Mouse (Mus musculus) forebrain, embryonic 13.5 days (tissue): ENCODE results near the gene Tbce. TPM values are rescaled to one million over a fixed set of nuclear protein-coding genes. Genes with fewer than 3 reads are reported as not detected.
"Not testable (repeated sequence)": the region's sequence is repeated elsewhere in the genome, so short reads cannot be mapped to it uniquely, and the experiment has no call there.

Experiments
- ATAC-seq: fragments of 200-750 bp; cut with Nextera tagmentation; 2 replicates; pipeline ENCODE4 v1.8.0; 2017
- H3K27ac ChIP-seq: fragments of 300-500 bp; sonication (generic); 2 replicates; pipeline ENCODE4 v1.5.1; 2015; ENCODE audit warnings: inconsistent platforms, mild to moderate bottlenecking, moderate library complexity
- H3K27me3 ChIP-seq: fragments of 300-500 bp; sonication (generic); 2 replicates; pipeline ENCODE4 v1.6.1; 2015; ENCODE audit warnings: mild to moderate bottlenecking, inconsistent platforms
- H3K36me3 ChIP-seq: fragments of 300-500 bp; sonication (generic); 2 replicates; pipeline ENCODE4 v1.6.1; 2015; ENCODE audit warnings: mild to moderate bottlenecking, inconsistent platforms; ENCODE audit not compliant: poor library complexity, severe bottlenecking
- H3K4me1 ChIP-seq: fragments of 300-500 bp; sonication (generic); 2 replicates; pipeline ENCODE4 v1.6.1; 2015; ENCODE audit warnings: inconsistent platforms
- H3K4me2 ChIP-seq: fragments of 300-500 bp; sonication (generic); 2 replicates; pipeline ENCODE4 v1.6.1; 2015; ENCODE audit warnings: inconsistent platforms, mild to moderate bottlenecking, moderate library complexity
- H3K4me3 ChIP-seq: fragments of 300-500 bp; sonication (generic); 2 replicates; pipeline ENCODE4 v1.5.1; 2015; ENCODE audit warnings: mild to moderate bottlenecking, inconsistent platforms
- H3K9ac ChIP-seq: fragments of 300-500 bp; sonication (generic); 2 replicates; pipeline ENCODE4 v1.6.1; 2015; ENCODE audit warnings: mild to moderate bottlenecking, inconsistent platforms
- H3K9me3 ChIP-seq: fragments of 300-500 bp; sonication (generic); replicated peaks from 2 replicates; pipeline ENCODE4 v1.6.1; 2016; ENCODE audit warnings: inconsistent platforms
- WGBS: fragments of 180-500 bp; shearing (Covaris S2); methylation state at CpG from one replicate; pipeline ENCODE4 v1.1.7; 2015; 5-methylcytosine and 5-hydroxymethylcytosine counted together
- polyA plus RNA-seq: library from polyadenylated mRNA; unstranded; fragments of >200 nt; fragmentation: Nextera tagmentation; extraction: Ambion mirVana; gene quantifications from 2 replicates; pipeline ENCODE4 v1.2.1, GENCODE M21; 2015

Gene Tbce
- polyA plus RNA-seq, 1 experiment from 2014 or later: 81.0 TPM

DNA sequence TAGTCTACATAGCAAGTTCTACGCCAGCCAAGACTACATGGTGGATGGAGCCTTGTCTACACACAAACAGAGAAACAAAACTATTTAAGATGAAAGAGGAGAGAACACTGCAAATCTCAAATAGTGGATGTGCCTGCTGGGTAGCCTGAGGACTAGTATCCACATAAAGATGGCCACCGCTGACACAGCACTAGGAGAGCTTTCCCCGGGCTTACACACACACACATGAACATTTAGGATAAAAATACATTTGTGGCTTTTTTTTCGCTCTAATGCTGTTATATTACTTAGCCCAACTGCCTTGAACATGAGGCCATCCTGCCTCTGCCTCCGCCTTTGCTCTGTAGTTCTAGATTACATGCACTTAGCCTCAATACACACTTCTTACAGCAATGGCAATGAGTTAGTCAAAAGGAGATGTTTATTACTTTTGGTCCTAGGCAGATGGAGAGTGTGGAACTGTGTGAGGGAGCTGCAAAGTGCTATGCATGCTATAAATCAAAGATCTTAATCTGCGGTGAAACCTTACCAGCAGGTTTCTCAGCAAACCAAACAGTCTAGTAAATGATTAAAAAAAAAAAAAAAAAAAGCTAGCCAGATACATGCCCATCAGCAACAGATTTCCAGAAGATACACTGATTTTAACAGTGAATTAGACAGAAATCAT, 13.2 kb downstream of the Tbce start:
- H3K4me3 ChIP-seq: no peak overlapping the region
- H3K4me1 ChIP-seq: no peaks in the 10 kb centered on the region
- H3K4me2 ChIP-seq: no peak overlapping the region
- H3K9ac ChIP-seq: no peak overlapping the region
- no peaks in the 10 kb centered on the region for H3K27me3 ChIP-seq
- no peak for ATAC-seq
- no peak overlapping the region for H3K27ac ChIP-seq
- no peaks in the 10 kb centered on the region for H3K9me3 ChIP-seq
- peaks cover 31% of the 10 kb centered on the region for H3K36me3 ChIP-seq
- WGBS: 96% methylated on average over 6 of the region's 6 CpGs

DNA sequence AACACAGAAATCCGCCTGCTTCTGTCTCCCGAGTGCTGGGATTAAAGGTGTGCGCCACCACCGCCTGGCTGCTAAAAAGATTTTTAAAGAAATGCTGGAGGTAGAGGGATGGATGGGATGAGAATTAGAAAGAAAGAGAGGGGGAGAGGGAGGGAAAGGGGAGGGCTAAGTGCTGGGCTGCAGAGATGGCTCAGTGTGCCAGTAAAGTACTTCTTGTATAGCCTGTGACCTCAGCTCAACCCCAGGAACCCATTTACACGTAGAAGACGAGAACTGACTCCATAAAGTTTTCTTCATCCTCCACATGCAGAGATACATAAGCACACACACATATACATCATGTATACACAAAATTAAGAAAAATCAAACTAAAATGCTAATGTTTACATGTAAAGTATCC, 13.9 kb downstream of the Tbce start:
- no peaks in the 10 kb centered on the region for H3K27me3 ChIP-seq
- peaks cover 31% of the 10 kb centered on the region for H3K36me3 ChIP-seq
- H3K9me3 ChIP-seq: no peaks in the 10 kb centered on the region
- 90% methylated on average over 6 of the region's 6 CpGs for WGBS
- ATAC-seq: no peak
- no peak overlapping the region for H3K4me2 ChIP-seq
- H3K9ac ChIP-seq: no peak overlapping the region
- no peak overlapping the region for H3K4me3 ChIP-seq
- no peak overlapping the region for H3K27ac ChIP-seq
- no peaks in the 10 kb centered on the region for H3K4me1 ChIP-seq

DNA sequence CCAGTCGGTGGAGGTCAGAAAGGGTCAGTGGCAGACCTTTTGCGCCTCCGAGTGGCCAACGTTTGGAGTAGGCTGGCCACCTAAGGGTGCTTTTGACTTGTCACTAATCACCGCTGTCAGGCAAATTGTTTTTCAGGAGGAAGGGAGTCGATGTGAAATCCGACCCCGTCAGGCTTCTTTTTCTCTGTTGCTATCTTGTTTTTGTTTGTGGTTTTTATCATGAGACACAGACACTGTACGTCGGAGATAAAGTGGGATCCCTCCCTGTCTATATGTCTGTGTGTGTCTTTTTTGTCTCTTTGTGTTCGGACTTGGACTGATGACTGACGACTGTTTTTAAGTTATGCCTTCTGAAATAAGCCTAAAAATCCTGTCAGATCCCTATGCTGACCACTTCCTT, 18.0 kb downstream of the Tbce start:
- 86% methylated on average over 9 of the region's 12 CpGs for WGBS
- H3K4me3 ChIP-seq, H3K4me2 ChIP-seq, H3K27me3 ChIP-seq, ATAC-seq, H3K4me1 ChIP-seq, H3K9ac ChIP-seq, H3K27ac ChIP-seq, H3K9me3 ChIP-seq: not testable (repeated sequence)
- peaks cover 35% of the 10 kb centered on the region for H3K36me3 ChIP-seq

DNA sequence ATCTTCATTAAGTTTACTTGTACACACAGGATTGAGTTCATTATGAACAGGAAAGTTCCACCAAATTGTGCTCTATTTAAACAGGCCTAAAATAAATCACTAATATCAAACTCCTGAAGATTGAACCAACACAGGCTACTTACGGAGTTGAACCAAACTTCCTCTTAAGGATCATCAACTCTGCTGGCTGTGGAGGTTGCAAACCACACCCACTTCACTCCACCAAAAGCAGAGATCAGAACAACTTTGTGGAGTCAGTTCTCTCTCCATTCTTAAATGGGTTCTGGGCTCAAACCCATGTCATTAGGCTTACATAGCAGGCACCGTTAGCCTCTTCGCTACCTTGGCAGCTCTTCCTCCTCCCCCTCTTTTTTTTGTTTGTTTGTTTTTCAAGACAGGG, 20.6 kb downstream of the Tbce start:
- Histone ChIP-seq H3K36me3 (peaks cover 42% of the 10 kb centered on the region), H3K9me3 (no peaks in the 10 kb centered on the region), H3K4me3 (no peak overlapping the region), H3K27ac (no peak overlapping the region), H3K9ac (no peak overlapping the region), H3K4me1 (no peaks in the 10 kb centered on the region), H3K27me3 (no peaks in the 10 kb centered on the region), H3K4me2 (no peak overlapping the region)
- ATAC-seq: no peak
- 95% methylated on average over 3 of the region's 3 CpGs for WGBS

DNA sequence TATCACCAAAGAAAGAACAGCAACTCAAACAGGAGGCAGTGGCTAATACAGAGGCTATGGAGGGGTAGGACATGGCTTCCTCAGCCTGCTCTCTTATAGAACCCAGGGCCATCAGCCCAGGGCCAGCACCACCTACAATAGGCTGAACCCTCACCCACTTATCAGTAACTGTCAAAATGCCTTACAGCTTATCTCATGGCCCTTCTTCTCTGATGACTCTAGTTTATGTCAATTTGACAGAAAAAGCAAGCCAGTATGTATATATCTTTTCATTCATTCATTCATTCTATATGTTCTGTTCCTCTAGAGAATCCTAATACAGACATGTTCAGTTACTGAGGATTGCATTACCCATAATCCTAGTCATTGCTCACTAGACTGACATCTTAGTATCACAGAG, 21.2 kb downstream of the Tbce start:
- no peak for ATAC-seq
- no peaks in the 10 kb centered on the region for H3K27me3 ChIP-seq
- no peak overlapping the region for H3K4me3 ChIP-seq
- peaks cover 47% of the 10 kb centered on the region for H3K36me3 ChIP-seq
- H3K27ac ChIP-seq: no peak overlapping the region
- no peaks in the 10 kb centered on the region for H3K9me3 ChIP-seq
- H3K9ac ChIP-seq: no peak overlapping the region
- H3K4me2 ChIP-seq: no peak overlapping the region
- H3K4me1 ChIP-seq: no peaks in the 10 kb centered on the region

DNA sequence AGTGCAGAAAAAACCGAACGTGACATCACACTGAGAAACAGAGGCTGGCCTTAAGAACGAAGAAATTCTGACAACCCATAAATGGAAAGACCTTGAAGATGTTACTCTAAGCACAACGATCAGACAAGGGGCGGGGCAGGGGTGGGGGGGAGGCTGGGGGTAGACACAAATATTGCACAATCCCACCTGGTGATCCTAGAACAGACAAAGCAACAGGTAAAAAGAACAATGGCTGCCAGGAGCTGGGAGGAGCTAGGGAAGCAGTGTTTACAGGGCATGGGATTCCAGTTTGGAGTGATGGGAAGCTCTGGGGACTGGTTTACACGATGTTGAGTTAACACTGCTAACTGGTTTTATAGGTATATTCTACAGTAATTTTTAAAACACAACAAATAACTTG, 23.8 kb downstream of the Tbce start:
- H3K9me3 ChIP-seq: no peaks in the 10 kb centered on the region
- H3K27me3 ChIP-seq: no peaks in the 10 kb centered on the region
- ATAC-seq: no peak
- H3K4me1 ChIP-seq: no peaks in the 10 kb centered on the region
- 96% methylated on average over 6 of the region's 6 CpGs for WGBS
- peaks cover 67% of the 10 kb centered on the region for H3K36me3 ChIP-seq
- no peak overlapping the region for H3K9ac ChIP-seq
- no peak overlapping the region for H3K27ac ChIP-seq
- no peak overlapping the region for H3K4me2 ChIP-seq
- H3K4me3 ChIP-seq: no peak overlapping the region

DNA sequence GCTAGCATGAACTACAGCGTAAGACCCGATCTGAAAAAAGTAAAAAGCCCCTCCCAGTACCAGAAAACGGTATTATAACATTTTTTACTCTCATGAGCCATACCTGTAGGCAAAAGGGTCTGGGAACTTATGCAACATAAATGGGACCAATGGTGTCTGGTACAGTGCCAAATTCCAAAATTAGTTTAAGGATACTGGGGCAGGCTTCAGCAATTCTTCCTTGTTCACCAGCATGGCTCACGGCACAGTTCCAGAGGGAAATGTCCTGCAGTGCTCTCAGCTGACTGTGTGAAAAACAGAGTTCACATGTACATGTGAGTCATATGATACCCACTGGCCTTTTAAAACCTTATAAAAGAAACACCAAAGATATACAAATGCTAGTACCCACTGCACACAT, 24.9 kb downstream of the Tbce start:
- Histone ChIP-seq H3K4me2 (no peak overlapping the region), H3K27ac (no peak overlapping the region), H3K4me3 (no peak overlapping the region), H3K4me1 (no peaks in the 10 kb centered on the region), H3K9me3 (no peaks in the 10 kb centered on the region), H3K36me3 (peaks cover 72% of the 10 kb centered on the region), H3K9ac (no peak overlapping the region), H3K27me3 (no peaks in the 10 kb centered on the region)
- ATAC-seq: no peak
- 96% methylated on average over 4 of the region's 4 CpGs for WGBS

DNA sequence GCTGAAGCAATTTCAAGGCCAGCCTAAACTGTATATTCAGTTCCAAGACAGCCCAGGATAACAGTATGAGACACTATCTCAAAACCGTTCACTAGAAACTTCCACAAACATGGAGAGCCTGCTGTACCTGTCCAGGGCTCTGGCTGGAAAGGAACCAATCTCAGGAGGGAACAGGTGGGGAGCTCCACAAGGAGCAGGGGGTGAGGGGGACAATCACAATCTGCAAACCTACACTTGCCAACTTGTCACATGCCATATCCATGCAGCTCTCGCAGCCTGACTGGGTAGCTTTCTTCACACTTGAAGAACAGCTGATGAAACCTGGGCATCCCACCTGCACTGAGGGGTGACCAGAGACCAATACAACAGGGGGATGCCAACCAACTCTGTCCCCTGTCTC, 25.4 kb downstream of the Tbce start:
- Histone ChIP-seq H3K27ac (no peak overlapping the region), H3K36me3 (peaks cover 73% of the 10 kb centered on the region), H3K4me1 (no peaks in the 10 kb centered on the region), H3K4me3 (no peak overlapping the region), H3K9ac (no peak overlapping the region), H3K9me3 (no peaks in the 10 kb centered on the region), H3K27me3 (no peaks in the 10 kb centered on the region), H3K4me2 (no peak overlapping the region)
- 96% methylated on average over 2 of the region's 2 CpGs for WGBS
- no peak for ATAC-seq

DNA sequence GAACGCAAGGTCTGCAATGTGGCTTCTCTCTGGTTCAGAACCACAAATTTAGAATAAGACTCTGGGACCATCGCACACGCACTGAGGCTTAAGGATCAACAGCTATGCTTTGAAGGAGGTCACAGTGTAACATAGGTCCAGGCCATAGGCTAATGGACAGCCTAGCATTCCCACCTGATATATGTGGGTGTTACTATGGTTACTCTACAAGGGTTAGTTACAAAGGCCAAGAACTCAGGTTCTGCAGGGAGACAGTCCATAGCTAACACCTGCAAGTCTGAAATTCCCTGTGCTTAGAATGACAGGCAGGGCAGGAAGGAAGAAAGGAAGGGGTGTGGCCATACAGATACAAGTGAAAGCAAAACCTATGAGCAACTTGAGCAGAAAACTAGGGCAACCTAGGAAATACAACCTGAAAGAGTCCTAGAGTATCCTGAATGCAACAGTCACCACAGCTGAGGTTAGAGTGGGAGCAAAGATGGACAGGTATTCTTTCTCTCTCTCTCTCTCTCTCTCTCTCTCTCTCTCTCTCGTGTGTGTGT, 27.9 kb downstream of the Tbce start:
- H3K27ac ChIP-seq: no peak overlapping the region
- no peak for ATAC-seq
- peaks cover 68% of the 10 kb centered on the region for H3K36me3 ChIP-seq
- H3K9ac ChIP-seq: no peak overlapping the region
- no peak overlapping the region for H3K4me3 ChIP-seq
- H3K9me3 ChIP-seq: no peaks in the 10 kb centered on the region
- H3K27me3 ChIP-seq: no peaks in the 10 kb centered on the region
- 96% methylated on average over 4 of the region's 4 CpGs for WGBS
- no peak overlapping the region for H3K4me2 ChIP-seq
- no peaks in the 10 kb centered on the region for H3K4me1 ChIP-seq

DNA sequence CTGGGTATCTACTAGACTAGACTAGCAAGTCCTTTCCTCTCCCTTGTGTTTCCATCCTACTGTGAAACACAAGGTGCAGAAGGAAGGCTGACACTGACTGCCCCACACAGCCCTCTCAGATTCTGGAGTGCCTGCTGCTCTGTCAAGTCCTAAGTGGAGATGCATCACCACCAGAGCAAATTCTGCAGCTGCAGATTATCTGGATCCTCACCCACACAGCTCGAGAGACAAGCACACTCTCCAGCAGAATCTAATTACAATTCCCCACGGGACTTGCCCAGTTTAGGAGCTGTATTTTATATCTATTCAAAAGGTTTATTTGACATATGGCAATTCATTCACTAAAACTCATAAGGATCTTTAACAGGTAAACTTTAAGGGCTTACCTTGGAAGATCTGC, 33.4 kb downstream of the Tbce start:
- no peaks in the 10 kb centered on the region for H3K9me3 ChIP-seq
- no peak overlapping the region for H3K4me3 ChIP-seq
- 77% methylated on average over 2 of the region's 2 CpGs for WGBS
- no peak for ATAC-seq
- H3K4me1 ChIP-seq: no peaks in the 10 kb centered on the region
- no peak overlapping the region for H3K9ac ChIP-seq
- H3K36me3 ChIP-seq: peaks cover 81% of the 10 kb centered on the region
- no peak overlapping the region for H3K4me2 ChIP-seq
- no peak overlapping the region for H3K27ac ChIP-seq
- no peaks in the 10 kb centered on the region for H3K27me3 ChIP-seq

DNA sequence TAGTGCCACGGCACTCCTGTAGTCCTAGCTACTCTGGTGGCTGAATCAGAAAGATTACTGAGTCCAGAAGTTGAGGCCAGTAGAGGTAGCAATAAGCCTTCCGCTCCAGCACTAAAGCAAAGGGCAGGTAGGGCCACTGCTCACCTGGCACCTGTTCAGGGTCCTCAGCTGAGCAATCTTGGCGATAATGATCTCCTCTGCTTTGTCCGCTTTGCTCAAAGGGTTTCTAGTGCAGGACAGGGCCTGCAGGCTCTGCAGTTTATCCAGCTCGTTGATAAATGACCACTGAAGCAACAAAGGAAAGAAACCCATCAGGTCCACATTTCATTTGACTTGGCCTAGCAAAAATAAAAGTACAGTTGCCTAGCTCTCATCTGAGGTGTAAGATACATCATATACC, 34.4 kb downstream of the Tbce start:
- ATAC-seq: no peak
- Histone ChIP-seq H3K27ac (no peak overlapping the region), H3K36me3 (peaks cover 86% of the 10 kb centered on the region), H3K9ac (no peak overlapping the region), H3K4me2 (no peak overlapping the region), H3K4me1 (no peaks in the 10 kb centered on the region), H3K4me3 (no peak overlapping the region), H3K9me3 (no peaks in the 10 kb centered on the region), H3K27me3 (no peaks in the 10 kb centered on the region)
- 96% methylated on average over 5 of the region's 5 CpGs for WGBS

DNA sequence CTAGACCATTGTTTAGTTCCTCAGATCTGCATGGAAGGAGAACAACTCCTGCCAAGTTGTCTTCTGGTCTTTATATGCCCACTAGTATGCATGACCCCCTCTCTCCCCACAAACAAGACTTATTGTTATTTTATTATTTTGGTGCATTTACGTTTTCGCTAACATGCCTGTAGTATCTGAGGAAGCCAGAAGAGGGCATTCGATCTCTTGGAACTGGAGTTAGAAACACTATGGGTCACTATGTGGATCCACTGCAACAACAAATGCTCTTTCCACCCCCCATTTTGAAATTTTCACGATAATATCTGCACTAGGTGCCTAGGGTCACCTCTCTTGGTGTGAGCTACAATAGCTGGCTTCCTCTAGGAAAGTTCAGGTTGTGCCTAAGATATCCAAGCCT, 35.4 kb downstream of the Tbce start:
- WGBS: 79% methylated on average over 4 of the region's 4 CpGs
- Histone ChIP-seq H3K27me3 (no peaks in the 10 kb centered on the region), H3K36me3 (peaks cover 86% of the 10 kb centered on the region), H3K4me3 (no peak overlapping the region), H3K4me1 (no peaks in the 10 kb centered on the region), H3K9ac (no peak overlapping the region), H3K27ac (no peak overlapping the region), H3K9me3 (no peaks in the 10 kb centered on the region), H3K4me2 (no peak overlapping the region)
- ATAC-seq: no peak

DNA sequence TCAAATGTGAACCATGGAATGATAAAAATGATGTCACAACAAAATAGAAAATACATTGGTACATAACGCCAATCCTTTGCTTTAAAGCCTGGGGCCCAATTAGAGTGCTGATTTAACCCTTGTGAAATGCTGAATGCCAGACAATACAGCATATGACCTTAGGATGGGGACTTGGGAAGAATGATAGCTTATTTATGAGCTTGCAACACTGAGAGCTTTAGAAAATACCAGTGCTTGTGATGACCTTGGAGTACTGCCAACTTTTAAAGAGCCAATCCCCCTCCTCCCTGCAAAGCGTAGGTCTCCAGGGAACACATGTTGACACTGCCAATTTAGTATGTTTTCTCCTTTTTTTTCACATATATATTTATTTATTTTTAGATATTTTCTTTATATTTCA, 36.7 kb downstream of the Tbce start:
- Histone ChIP-seq H3K9me3 (no peaks in the 10 kb centered on the region), H3K36me3 (peaks cover 91% of the 10 kb centered on the region)
- no peak for ATAC-seq

More for the DNA sequence above, 36.7 kb downstream of the Tbce start:
- no peak overlapping the region for H3K4me3 ChIP-seq
- 73% methylated on average over 2 of the region's 2 CpGs for WGBS
- no peaks in the 10 kb centered on the region for H3K27me3 ChIP-seq
- H3K4me2 ChIP-seq: no peak overlapping the region
- H3K9ac ChIP-seq: no peak overlapping the region
- no peaks in the 10 kb centered on the region for H3K4me1 ChIP-seq
- no peak overlapping the region for H3K27ac ChIP-seq
